In the genomic region with DNA sequence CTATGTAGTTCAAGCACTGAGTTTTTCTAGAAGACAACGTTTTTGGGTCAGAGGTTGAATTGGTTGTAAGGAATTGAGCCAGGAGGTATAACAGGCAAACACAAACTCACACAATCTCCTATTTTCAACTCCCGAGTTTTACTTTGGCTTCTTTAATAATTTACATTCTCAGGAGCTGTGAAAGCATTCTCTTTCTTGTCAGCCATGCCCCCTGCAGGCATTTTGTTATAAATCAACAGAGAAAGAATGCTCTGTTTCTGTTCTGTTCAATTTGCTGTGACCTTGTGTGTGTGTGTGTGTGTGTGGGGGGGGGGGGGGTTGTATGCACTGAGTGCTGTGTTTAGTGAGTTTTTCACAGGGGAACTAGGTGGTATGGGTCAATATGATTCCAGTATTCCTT, we compare ENCODE assay signal across 10 mouse cellular contexts.
DNase-seq lines count a peak whose midpoint lies in the region; ATAC-seq and TF ChIP-seq lines count a peak whose summit lies in the region.
"Had no signal": no experiment of that assay in that cellular context is flagged by ENCODE, and none has a peak within 500 bp of the region (broad histone marks: within the 10 kb centered on the region; RNA-seq: fewer than 3 reads in every experiment).

No protein-coding gene starts in this region.

- H3K36me3 ChIP-seq in forebrain, embryonic 14.5 days (ENCODE audit: control insufficient read depth, insufficient read depth, low read length), result no peaks in the 10 kb centered on the region
- H3K36me3 ChIP-seq in forebrain, embryonic 10.5 days (replicated peaks), result no peaks in the 10 kb centered on the region
- H3K36me3 ChIP-seq in megakaryocyte, embryonic 14.5 days (replicated peaks; ENCODE audit: low read length), result no peaks in the 10 kb centered on the region
- no peaks in the 10 kb centered on the region for H3K36me3 ChIP-seq in liver, embryonic 13.5 days
- no peaks in the 10 kb centered on the region for H3K36me3 ChIP-seq in thymus, adult 2 months (ENCODE audit: control insufficient read depth, insufficient read depth, low read length)

- no peak for TF ChIP-seq POLR2A in thymus, adult 2 months (IDR thresholded peaks at IDR 0.05; ENCODE audit: control insufficient read depth, extremely low read depth, insufficient read depth, low read length, poor library complexity)

- WGBS in forebrain, embryonic 14.5 days, result 7% methylated on average over 2 of the region's 2 CpGs
- 25% methylated on average over 2 of the region's 2 CpGs for WGBS in forebrain, embryonic 10.5 days
- WGBS in liver, embryonic 13.5 days (ENCODE audit: insufficient replicate concordance), result 6% methylated on average over 2 of the region's 2 CpGs
- WGBS in thymus, adult 2 months, result 23% methylated on average over 2 of the region's 2 CpGs

- H3K9ac ChIP-seq in forebrain, embryonic 14.5 days (ENCODE audit: low read length), result no peak overlapping the region
- H3K9ac ChIP-seq in liver, embryonic 13.5 days, result peak overlapping the region; percentile 58

- no peaks in the 10 kb centered on the region for H3K9me3 ChIP-seq in forebrain, embryonic 14.5 days (replicated peaks; ENCODE audit: control insufficient read depth, low read length)
- H3K9me3 ChIP-seq in forebrain, embryonic 10.5 days, result no peaks in the 10 kb centered on the region
- no peaks in the 10 kb centered on the region for H3K9me3 ChIP-seq in megakaryocyte, embryonic 14.5 days
- H3K9me3 ChIP-seq in liver, embryonic 13.5 days (replicated peaks), result no peaks in the 10 kb centered on the region

- TF ChIP-seq CTCF in thymus, adult 2 months (IDR thresholded peaks at IDR 0.05; ENCODE audit: borderline replicate concordance, control insufficient read depth, extremely low read depth, insufficient read depth, low read length, poor library complexity), result no peak

- H3K4me3 ChIP-seq in forebrain, embryonic 14.5 days (ENCODE audit: low read depth, low read length), result no peak overlapping the region
- H3K4me3 ChIP-seq in forebrain, embryonic 10.5 days, result no peak overlapping the region
- peak overlapping the region; percentile 69 for H3K4me3 ChIP-seq in megakaryocyte, embryonic 14.5 days (replicated peaks)
- peak overlapping the region; percentile 33; the same call in 1 of the 2 replicates for H3K4me3 ChIP-seq in liver, embryonic 13.5 days (replicated peaks)
- H3K4me3 ChIP-seq in thymus, adult 2 months (ENCODE audit: control insufficient read depth, insufficient read depth, low read length), result no peak overlapping the region

- no peaks in the 10 kb centered on the region for H3K27me3 ChIP-seq in forebrain, embryonic 14.5 days (replicated peaks; ENCODE audit: control insufficient read depth, insufficient read depth, low read length)
- H3K27me3 ChIP-seq in forebrain, embryonic 10.5 days (ENCODE audit: poor library complexity, severe bottlenecking), result no peaks in the 10 kb centered on the region
- H3K27me3 ChIP-seq in megakaryocyte, embryonic 14.5 days (replicated peaks), result no peaks in the 10 kb centered on the region
- no peaks in the 10 kb centered on the region for H3K27me3 ChIP-seq in liver, embryonic 13.5 days
- H3K27me3 ChIP-seq in thymus, adult 2 months (ENCODE audit: control insufficient read depth, insufficient read depth, low read length), result no peaks in the 10 kb centered on the region

- no peaks in the 10 kb centered on the region for H3K4me1 ChIP-seq in forebrain, embryonic 14.5 days (ENCODE audit: control insufficient read depth, insufficient read depth, low read length)
- H3K4me1 ChIP-seq in forebrain, embryonic 10.5 days, result peaks cover 10% of the 10 kb centered on the region
- H3K4me1 ChIP-seq in megakaryocyte, embryonic 14.5 days, result peaks cover 19% of the 10 kb centered on the region
- peaks cover 21% of the 10 kb centered on the region for H3K4me1 ChIP-seq in liver, embryonic 13.5 days (replicated peaks)
- no peaks in the 10 kb centered on the region for H3K4me1 ChIP-seq in thymus, adult 2 months (replicated peaks; ENCODE audit: control insufficient read depth, insufficient read depth, low read length)

- no peak overlapping the region for H3K4me2 ChIP-seq in forebrain, embryonic 14.5 days (ENCODE audit: low read length)
- peak overlapping the region; percentile 67 for H3K4me2 ChIP-seq in liver, embryonic 13.5 days

- peak; percentile 8 for DNase-seq in forebrain, embryonic 14.5 days (ENCODE audit: low spot score)
- DNase-seq in forebrain, embryonic 10.5 days (ENCODE audit: extremely low spot score, low spot score), result no peak
- no peak for DNase-seq in liver, embryonic 13.5 days
- peak; percentile 9 for DNase-seq in retina, postnatal 1 day
- no peak for DNase-seq in thymus, adult 2 months
- no peak for DNase-seq in gastrocnemius, postnatal 10 days
- DNase-seq: B cell, adult 2 months; heart, adult 18-20 months had no signal

- no peak overlapping the region for H3K27ac ChIP-seq in forebrain, embryonic 14.5 days (ENCODE audit: low read depth, low read length)
- H3K27ac ChIP-seq in forebrain, embryonic 10.5 days, result no peak overlapping the region
- H3K27ac ChIP-seq in liver, embryonic 13.5 days, result peak overlapping the region; percentile 95
- no peak overlapping the region for H3K27ac ChIP-seq in thymus, adult 2 months (ENCODE audit: control insufficient read depth, insufficient read depth, low read length)

- no peak for ATAC-seq in forebrain, embryonic 14.5 days
- no peak for ATAC-seq in megakaryocyte, adult 5-6 weeks (ENCODE audit: poor library complexity, severe bottlenecking)
- ATAC-seq in liver, embryonic 13.5 days (ENCODE audit: low read depth), result peak; percentile 9; the same call in 1 of the 2 replicates

Comparison
In these comparisons a context has a peak if more than half of its experiments do, and no peak if none do; other contexts are left out.
1. DNase-seq: peak in forebrain, embryonic 14.5 days (single experiment) and retina, postnatal 1 day (single experiment); none in forebrain, embryonic 10.5 days (single experiment), liver, embryonic 13.5 days (single experiment), thymus, adult 2 months (single experiment) and gastrocnemius, postnatal 10 days (single experiment).
2. H3K4me3 ChIP-seq: peak in megakaryocyte, embryonic 14.5 days (single experiment) and liver, embryonic 13.5 days (single experiment); none in forebrain, embryonic 14.5 days (single experiment), forebrain, embryonic 10.5 days (single experiment) and thymus, adult 2 months (single experiment).